ENCODE assay signal across 27 mouse cellular contexts in the genomic region with DNA sequence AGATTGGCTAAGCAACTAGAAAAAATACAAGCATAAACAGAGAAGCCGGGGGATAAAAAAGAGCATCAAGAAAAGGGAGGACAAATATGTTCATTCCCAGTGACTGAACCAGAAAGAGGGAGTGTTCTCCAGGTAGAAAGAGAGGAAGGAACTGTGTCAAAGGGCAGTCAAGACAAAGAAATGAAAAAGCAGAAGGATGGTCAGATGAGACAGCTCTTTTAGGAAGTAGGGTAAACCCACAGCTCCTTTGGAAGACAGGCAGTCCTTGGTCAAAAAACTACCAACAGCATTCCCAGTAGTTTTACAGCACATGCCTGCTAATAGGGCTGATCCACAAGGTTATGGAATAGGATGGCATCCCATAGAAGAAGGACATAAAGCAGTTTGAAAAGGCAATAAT. TPM values are rescaled to one million over a fixed set of nuclear protein-coding genes. Genes with fewer than 3 reads are reported as not detected.
DNase-seq lines count a peak whose midpoint lies in the region; ATAC-seq and TF ChIP-seq lines count a peak whose summit lies in the region.
"Had no signal": no experiment of that assay in that cellular context is flagged by ENCODE, and none has a peak within 500 bp of the region (broad histone marks: within the 10 kb centered on the region; RNA-seq: fewer than 3 reads in every experiment).

No protein-coding gene starts in this region.

- H3K36me3 ChIP-seq in MEL (ENCODE audit: control insufficient read depth in 1 of 2, insufficient read depth in 2 of 2, low read length in 2 of 2): peaks cover 0 to 55% of the 10 kb centered on the region in 2 experiments; a peak in 2 of 4 replicates
- no peaks in the 10 kb centered on the region for H3K36me3 ChIP-seq in kidney, embryonic 14.5 days (ENCODE audit: control insufficient read depth, insufficient read depth, low read length)
- H3K36me3 ChIP-seq: embryonic facial prominence, embryonic 13.5 days; embryonic facial prominence, embryonic 15.5 days; forebrain, embryonic 10.5 days; forebrain, embryonic 12.5 days; G1E had no signal

- no peak for TF ChIP-seq CTCF in MEL (IDR thresholded peaks at IDR 0.05 in 2 of 3, conservative IDR thresholded peaks at IDR 0.05 in 1 of 3; ENCODE audit: control insufficient read depth in 1 of 3, insufficient read depth in 1 of 3, low read depth in 2 of 3, low read length in 3 of 3, poor library complexity in 1 of 3, severe bottlenecking in 1 of 3)

- H3K4me3 ChIP-seq in MEL (ENCODE audit: control insufficient read depth in 1 of 2, insufficient read depth in 1 of 2, low read depth in 2 of 2, low read length in 2 of 2): no peak overlapping the region
- no peak overlapping the region for H3K4me3 ChIP-seq in kidney, embryonic 14.5 days (ENCODE audit: low read length)
- H3K4me3 ChIP-seq: embryonic facial prominence, embryonic 13.5 days; embryonic facial prominence, embryonic 15.5 days; erythroblast, embryonic 14.5 days; forebrain, embryonic 10.5 days; forebrain, embryonic 12.5 days had no signal

- no peaks in the 10 kb centered on the region for H3K79me2 ChIP-seq in MEL (ENCODE audit: control insufficient read depth, insufficient read depth, low read length, poor library complexity)

- TF ChIP-seq EP300 in MEL (IDR thresholded peaks at IDR 0.05; ENCODE audit: low read depth in 1 of 2, low read length in 2 of 2): peak in 1 of 2 experiments; percentile 58; a peak in 1 of 4 replicates

- H3K9me3 ChIP-seq in MEL (replicated peaks; ENCODE audit: insufficient read depth, low read length): no peaks in the 10 kb centered on the region
- H3K9me3 ChIP-seq in kidney, embryonic 14.5 days (ENCODE audit: control insufficient read depth, low read length): no peaks in the 10 kb centered on the region
- H3K9me3 ChIP-seq: embryonic facial prominence, embryonic 13.5 days; embryonic facial prominence, embryonic 15.5 days; forebrain, embryonic 10.5 days; forebrain, embryonic 12.5 days; G1E had no signal

- H3K27ac ChIP-seq in MEL (ENCODE audit: control insufficient read depth, low read depth, low read length): peak overlapping the region; percentile 14; the same call in 1 of the 2 replicates
- H3K27ac ChIP-seq in kidney, embryonic 14.5 days (ENCODE audit: low read depth, low read length): no peak overlapping the region
- H3K27ac ChIP-seq: embryonic facial prominence, embryonic 13.5 days; embryonic facial prominence, embryonic 15.5 days; forebrain, embryonic 10.5 days; forebrain, embryonic 12.5 days had no signal

- no peak overlapping the region for H3K4me2 ChIP-seq in kidney, embryonic 14.5 days (replicated peaks; ENCODE audit: low read depth, low read length)
- H3K4me2 ChIP-seq: embryonic facial prominence, embryonic 13.5 days; embryonic facial prominence, embryonic 15.5 days; forebrain, embryonic 12.5 days had no signal

- no peak for TF ChIP-seq RAD21 in MEL (IDR thresholded peaks at IDR 0.05; ENCODE audit: low read depth, low read length)

- no peak for TF ChIP-seq POLR2A in MEL (IDR thresholded peaks at IDR 0.05; ENCODE audit: control insufficient read depth in 1 of 2, insufficient read depth in 1 of 2, low read depth in 1 of 2, low read length in 2 of 2, poor library complexity in 1 of 2)

- peak; percentile 27 for DNase-seq in 416B (ENCODE audit: low read depth)
- peak; percentile 62 for DNase-seq in MEL (ENCODE audit: low read depth, low spot score)
- no peak for DNase-seq in urinary bladder, adult 18-20 months (ENCODE audit: low spot score in 2 of 2)
- DNase-seq in layer of hippocampus, postnatal 25 days (ENCODE audit: extremely low spot score in 1 of 2, low spot score in 1 of 2): no peak
- DNase-seq: adrenal gland, adult 2 months; adrenal gland, postnatal 10 days; adrenal gland, postnatal 25 days; B cell, adult 2 months; cerebellum, adult 11 months; cerebellum, adult 18-20 months; cerebellum, adult 8-10 months; cerebellum, adult 9-11 months; cerebellum, postnatal 14 days; cerebellum, postnatal 36 days; embryo, embryonic 11 days had no signal

- ATAC-seq in megakaryocyte, adult 5-6 weeks (ENCODE audit: poor library complexity, severe bottlenecking): peak; percentile 62
- ATAC-seq in kidney, embryonic 14.5 days (ENCODE audit: low FRiP score, low TSS enrichment): no peak
- ATAC-seq: CD4-positive, CD25-positive, alpha-beta regulatory T cell, adult 4 months; forebrain, embryonic 14.5 days; forebrain, embryonic 16.5 days had no signal

- H3K9ac ChIP-seq in MEL (ENCODE audit: control insufficient read depth, low read depth, low read length, poor library complexity, severe bottlenecking): no peak overlapping the region
- H3K9ac ChIP-seq in kidney, embryonic 14.5 days (ENCODE audit: low read depth, low read length): no peak overlapping the region
- H3K9ac ChIP-seq: embryonic facial prominence, embryonic 13.5 days; embryonic facial prominence, embryonic 15.5 days; forebrain, embryonic 12.5 days had no signal

- H3K27me3 ChIP-seq in MEL (ENCODE audit: control insufficient read depth in 1 of 2, insufficient read depth in 2 of 2, low read length in 2 of 2): no peaks in the 10 kb centered on the region
- no peaks in the 10 kb centered on the region for H3K27me3 ChIP-seq in kidney, embryonic 14.5 days (ENCODE audit: control insufficient read depth, insufficient read depth, low read length)
- H3K27me3 ChIP-seq: CH12.LX; embryonic facial prominence, embryonic 13.5 days; embryonic facial prominence, embryonic 15.5 days; forebrain, embryonic 12.5 days had no signal

- WGBS in kidney, embryonic 14.5 days: 100% methylated on average over 1 of the region's 1 CpGs

- peaks cover 24 to 42% of the 10 kb centered on the region in 2 experiments for H3K4me1 ChIP-seq in MEL (ENCODE audit: control insufficient read depth in 1 of 2, insufficient read depth in 2 of 2, low read length in 2 of 2)
- H3K4me1 ChIP-seq in kidney, embryonic 14.5 days (ENCODE audit: control insufficient read depth, insufficient read depth, low read length): no peaks in the 10 kb centered on the region
- H3K4me1 ChIP-seq: embryonic facial prominence, embryonic 13.5 days; embryonic facial prominence, embryonic 15.5 days; forebrain, embryonic 12.5 days had no signal

TF ChIP-seq in MEL, 35 proteins besides CTCF, POLR2A, EP300 and RAD21:
- TF ChIP-seq TBP (IDR thresholded peaks at IDR 0.05; ENCODE audit: low read depth, low read length): 0 out of 2 replicates have a peak, but pooled peaks have one; percentile 23
- TF ChIP-seq CHD1 (IDR thresholded peaks at IDR 0.05; ENCODE audit: low read depth, low read length): 0 out of 2 replicates have a peak, but pooled peaks have one; percentile 45
- TF ChIP-seq ETS1 (IDR thresholded peaks at IDR 0.05; ENCODE audit: low read depth, low read length): 0 out of 2 replicates have a peak, but pooled peaks have one; percentile 12
- TF ChIP-seq GATA1 (IDR thresholded peaks at IDR 0.05; ENCODE audit: low read depth, low read length): 0 out of 2 replicates have a peak, but pooled peaks have one; percentile 4
- no peak for TF ChIP-seq ZNF384 (IDR thresholded peaks at IDR 0.05; ENCODE audit: low read depth, low read length)
TF ChIP-seq in MEL: peak in this region for 4.

RNA-seq across cellular contexts. Expression of gene Atp13a3, which starts 43.2 kb away (rescaled TPM):
- total RNA-seq in MEL (2012; rRNA removed): 120 and 145 TPM in 2 replicates
- 100 to 1,000 TPM in 1 of 2 experiments, 10 to 100 TPM in 1; 93.3 to 117 TPM for polyA plus RNA-seq in MEL (2012; ENCODE audit: insufficient read depth in 1 of 2, insufficient read length in 2 of 2, low read depth in 1 of 2, low replicate concordance in 2 of 2, missing spikeins in 1 of 2)
- total RNA-seq in megakaryocyte, adult 5-6 weeks (2015): 101 and 107 TPM in 2 replicates
- 85.2 and 87.7 TPM in 2 replicates for total RNA-seq in megakaryocyte, adult 5-6 weeks (2017)
- 10 to 100 TPM; 66.3 to 75.4 TPM for total RNA-seq in layer of hippocampus, postnatal 25 days (2021)
- 13.5 and 20.2 TPM in 2 replicates for polyA plus RNA-seq in kidney, embryonic 14.5 days (2014; fragmentation: Nextera tagmentation; extraction: Ambion mirVana)

Comparison
In these comparisons a context has a peak if more than half of its experiments do, and no peak if none do; other contexts are left out.
1. DNase-seq: peak in 416B (single experiment) and MEL (single experiment); none in urinary bladder, adult 18-20 months (0 of 2) and layer of hippocampus, postnatal 25 days (0 of 2).